Mouse (Mus musculus): ENCODE data around the gene Pcdh7.

Pcdh7 gene

DNA sequence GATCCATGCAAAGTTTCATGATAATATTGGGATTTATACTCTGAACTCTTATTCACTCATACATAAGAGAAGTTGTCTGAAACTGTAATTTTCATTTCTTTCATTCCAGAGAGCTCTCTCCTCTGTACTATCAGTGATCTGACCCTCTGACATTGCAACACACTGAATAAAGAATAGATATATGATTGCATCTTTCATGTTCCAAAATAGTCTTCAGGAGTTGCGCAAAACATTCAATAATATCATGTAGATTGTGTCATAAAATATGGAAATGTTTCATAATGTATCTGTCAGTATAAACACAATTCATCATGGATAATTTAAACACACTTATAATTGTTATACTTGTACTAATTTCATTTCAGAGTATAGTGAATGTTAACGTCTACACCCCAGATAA, 216.9 kb downstream of the Pcdh7 start:
- DNase-seq: no peak

DNA sequence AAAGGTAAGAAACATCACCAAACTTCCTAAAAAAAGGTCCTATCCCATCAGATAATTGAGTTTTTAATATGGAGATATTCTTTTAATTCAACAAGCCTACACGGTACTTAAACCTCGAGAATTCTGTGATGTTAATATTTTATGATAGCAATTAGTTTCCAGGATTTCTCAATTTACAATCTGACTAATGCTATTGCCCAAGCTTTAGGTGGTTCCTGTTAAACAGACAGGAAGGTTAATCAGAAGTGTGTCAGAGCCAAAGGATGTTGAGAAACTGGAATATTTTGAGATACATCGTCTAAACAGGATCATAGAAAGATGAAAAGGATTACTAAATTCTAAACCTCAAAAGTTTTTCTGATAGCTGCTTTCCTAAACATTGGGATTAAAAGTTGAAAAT, 222.7 kb downstream of the Pcdh7 start:
- DNase-seq: no peak

DNA sequence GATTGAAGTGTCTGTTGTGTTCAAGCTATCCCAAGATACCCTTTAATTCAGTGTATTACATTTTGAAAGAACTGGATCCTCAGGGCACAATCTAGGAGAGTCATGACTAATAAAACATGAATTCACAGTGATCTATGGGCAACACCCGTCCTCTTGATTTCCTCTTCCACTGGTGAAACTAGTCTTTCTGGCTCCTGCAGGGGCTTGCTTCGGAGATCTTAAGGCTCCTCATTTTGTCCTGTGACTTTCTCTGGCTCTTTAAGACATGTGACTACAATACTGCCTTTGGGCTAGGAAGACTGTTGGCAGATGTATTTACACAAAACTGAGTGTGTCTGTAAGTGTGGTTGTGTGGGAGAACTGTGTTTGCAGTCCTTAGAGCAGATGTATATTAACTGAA, 225.4 kb downstream of the Pcdh7 start:
- DNase-seq: no peak

DNA sequence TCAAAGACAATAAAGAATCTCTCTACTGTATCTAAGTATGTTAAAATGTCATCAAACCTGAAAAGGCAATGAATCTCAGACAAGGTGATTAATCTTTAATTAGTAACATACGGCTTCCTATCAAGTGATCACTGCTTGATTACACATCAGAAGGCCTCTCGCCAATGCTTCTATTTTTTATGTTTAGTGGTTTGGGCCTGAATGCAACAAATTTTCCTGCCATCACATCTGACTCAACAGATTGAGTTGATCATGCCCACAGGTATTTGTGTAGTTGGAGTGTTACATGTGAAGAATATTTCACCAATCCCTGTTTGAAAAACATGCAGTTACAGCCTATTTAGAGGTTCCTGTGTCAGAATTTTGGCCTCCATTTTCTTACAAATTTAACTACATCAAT, 225.8 kb downstream of the Pcdh7 start:
- DNase-seq: no peak

DNA sequence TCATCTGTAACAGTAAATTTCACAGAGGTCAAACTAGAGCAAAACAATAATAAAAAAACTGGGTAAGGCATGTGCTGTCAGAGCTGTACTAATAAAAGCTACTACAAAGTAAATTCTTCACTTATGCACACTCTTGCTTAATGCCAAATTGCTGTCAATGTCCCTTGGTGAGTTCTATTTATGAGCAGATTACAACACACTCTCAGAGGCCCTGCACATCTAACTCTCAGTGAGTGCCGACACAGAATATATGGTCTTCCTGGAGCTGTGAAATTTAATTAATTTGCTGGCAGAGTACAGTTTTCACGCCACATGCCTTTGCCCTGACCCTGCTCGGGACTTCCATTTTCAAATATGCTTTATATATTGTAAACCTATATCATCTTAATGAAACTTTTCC, 227.7 kb downstream of the Pcdh7 start:
- DNase-seq: no peak

DNA sequence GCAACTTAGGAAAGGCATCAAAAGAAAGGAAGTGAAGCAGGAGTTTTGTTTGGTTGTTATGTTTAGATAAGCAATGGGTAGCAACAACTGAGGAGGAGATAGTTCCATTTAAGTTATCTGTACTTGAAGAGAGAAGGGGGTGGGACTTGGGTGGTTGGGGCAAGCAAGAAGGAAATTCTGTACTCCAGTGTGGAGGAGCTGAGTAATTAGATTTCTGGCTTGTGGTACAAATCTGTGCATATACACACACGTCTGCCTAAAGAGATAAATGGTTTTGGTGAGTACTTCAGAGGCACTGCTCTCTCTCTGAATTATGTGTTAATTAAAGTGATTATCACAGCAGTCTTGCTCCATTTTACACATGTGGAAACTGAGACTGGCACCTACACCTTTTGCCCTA, 241.6 kb downstream of the Pcdh7 start:
- no peak for DNase-seq

DNA sequence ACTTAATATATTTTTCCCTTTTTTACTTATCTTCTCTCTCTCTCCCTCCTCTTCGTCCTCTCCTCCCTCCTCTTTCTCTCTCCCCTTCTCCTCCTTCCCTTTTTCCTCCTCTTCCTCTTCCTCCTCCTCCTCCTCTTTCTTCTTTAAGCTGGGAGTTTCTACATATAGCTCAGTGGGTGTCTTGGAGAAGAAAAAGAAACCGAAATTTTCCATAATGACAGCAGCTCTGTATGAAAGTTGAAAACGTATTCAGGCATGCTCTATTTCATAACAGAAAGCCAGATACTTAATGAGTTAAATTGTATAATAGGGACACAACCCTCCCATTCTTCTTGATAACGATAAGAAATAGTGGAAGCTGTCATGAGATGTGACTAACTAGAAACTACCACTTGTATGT, 246.0 kb downstream of the Pcdh7 start:
- DNase-seq: no peak

DNA sequence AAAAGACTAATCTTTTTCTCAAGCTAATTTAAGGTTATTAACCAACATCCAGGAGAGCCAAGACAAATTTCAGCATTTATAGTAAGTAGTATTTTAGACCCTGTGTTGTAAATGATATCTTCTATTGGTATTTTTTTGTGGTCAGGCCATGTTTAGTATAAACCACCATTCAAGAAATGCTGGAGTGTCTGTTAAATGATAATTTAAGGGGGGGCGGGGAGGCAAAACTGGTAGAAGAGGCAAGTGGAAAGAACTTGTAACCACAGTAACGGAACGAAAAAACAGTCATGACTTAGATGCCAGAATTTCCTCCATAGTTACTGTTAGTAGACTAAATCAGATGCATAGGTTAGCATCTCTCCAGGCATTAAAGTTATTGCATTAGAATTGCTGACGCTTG, 246.4 kb downstream of the Pcdh7 start:
- no peak for DNase-seq

DNA sequence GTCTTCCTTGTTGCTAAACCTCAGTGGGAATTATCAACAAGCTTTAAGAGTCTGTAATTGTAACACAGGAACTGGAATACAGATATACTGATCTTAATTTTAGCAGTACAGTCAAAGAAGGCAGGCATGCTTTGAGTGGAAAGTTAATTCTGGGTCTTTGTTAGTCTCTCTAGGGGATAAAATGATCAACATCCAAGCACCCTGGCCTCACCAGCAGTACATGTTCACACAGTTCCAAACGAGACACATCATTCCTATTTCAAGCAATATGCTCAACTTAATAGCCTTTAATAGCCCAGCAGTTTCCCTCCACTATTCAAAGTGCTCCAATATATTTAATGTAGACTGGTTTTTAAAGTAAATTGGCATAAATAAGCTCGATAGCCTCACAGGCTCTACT, 275.8 kb downstream of the Pcdh7 start:
- DNase-seq: no peak

DNA sequence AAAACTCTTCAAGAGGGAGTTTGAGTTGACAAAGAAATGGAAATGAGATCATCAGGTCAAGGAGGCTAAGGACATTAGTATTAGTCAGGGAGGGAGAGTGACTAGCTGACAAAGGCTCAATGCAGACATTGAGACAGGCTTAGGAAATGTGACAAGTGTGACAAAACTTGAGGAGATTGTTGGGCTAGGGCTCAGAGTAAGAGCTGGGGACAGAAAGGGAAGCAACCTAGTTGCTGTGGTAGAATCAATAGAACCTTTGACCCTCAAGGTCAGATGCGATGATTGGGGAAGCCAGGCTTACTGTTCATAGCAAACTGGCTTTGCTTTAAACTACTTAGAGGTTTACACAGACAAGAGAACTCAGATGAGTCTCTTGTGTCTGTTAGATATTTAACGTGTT, 303.6 kb downstream of the Pcdh7 start:
- no peak for DNase-seq

DNA sequence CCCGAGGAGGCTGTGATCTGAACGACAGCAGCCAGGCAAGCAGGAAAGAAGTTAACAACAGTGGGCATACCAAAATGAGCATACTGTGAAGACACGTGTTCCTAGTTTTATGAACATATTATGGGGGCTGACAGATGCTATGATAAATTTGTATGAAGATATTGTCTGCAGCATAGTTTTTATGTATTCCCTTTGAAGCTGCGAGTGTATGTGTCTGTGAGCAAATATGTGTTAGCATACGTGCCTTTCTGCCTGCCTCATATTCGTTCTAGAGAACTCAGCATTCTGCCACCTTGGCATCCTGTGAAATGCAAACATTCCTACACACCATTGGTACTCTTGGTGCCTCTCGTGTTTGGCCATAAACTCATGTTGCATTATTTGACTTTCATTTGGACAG, 307.4 kb downstream of the Pcdh7 start:
- DNase-seq: no peak

DNA sequence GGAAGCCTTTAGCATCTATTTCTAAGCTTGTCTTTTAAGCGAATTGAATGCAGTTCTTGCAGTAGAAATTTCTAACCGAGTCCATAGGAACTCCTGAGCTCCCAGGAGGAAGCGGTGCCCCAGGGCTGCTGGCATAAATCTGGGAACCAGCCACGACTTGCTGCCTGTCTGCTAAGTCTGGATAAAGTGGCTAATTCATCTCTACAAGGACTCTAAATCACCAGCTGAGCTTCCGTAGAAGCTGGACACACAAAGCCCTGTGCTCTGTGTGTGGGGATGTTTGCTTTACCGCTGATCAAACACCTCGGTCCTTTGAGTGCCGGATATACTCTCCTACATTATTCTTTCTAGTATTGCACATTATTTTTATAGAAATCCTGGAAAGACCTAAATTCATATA, 308.0 kb downstream of the Pcdh7 start:
- no peak for DNase-seq

DNA sequence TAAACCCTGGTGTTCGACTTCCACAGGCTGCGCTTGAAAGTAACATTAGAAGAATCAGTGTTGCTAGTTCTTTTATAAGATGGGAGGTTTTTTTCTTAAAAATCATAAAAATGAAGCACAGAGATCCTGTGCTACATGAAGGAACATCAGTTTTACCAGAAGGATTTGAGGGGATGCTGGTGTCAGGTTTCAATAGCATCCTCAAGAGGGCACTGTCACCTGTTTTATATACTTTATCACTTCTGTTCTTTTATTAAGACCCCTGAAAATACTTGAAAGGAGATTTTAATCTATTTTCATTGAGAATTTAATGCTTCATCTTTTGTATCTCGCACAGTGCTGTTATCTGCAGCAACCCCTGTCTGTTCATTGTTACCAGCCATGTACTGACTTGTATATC, 322.1 kb downstream of the Pcdh7 start:
- DNase-seq: no peak

DNA sequence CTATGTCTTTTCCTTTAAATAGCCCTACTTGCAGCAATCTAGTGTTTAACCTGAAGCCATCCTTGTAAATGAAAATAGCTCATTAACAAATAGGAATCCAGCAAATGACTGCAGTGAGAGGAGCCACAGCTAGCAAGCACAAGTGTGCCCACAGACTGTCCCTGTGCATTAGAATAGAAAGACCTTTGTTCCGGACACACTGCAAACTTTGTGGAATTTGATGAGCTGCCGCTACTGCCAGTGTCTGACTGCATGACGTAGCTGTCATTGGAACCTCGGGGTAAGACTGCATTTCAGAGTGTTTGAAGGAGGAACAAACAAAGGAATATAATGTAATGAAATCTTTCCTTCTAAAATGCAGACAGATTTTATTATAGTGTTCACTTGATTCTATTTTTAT, 326.4 kb downstream of the Pcdh7 start:
- DNase-seq: no peak

DNA sequence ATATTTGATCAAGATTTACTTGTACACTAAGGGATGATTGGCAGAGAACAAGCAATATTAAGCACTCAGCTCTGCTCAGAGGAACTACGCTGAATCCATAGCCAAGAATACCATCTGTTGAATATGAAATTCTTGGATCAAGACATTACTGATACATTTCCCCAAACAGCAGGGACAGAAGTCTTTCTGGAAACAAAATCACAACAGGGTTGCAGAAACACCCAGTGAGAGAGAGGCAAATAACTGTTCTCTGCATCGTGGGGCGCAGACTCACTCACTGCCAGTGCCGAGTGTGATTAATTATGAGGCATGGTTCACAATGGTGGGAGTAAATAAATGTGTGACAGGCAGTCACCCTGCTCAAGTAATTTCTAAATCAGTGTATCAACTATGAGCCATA, 363.3 kb downstream of the Pcdh7 start:
- DNase-seq: no peak

DNA sequence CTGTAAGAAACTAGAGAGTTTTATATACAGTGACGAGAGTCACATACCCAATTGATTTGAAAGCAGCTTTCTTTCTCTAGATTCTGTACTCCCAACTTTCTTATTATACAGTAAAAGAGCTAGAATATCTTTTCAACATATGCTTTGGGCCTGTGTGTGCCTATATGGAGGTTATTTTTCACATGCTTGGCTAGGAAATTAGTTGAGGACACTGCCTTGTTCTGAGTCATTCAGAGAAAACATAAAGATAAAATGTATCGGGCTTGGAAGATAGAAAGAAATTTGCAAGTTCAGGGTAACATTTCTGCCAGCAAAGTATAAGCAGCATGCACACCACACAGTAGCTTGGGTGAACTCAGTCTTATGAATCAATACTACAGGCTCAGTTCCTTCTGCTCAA, 364.5 kb downstream of the Pcdh7 start:
- no peak for DNase-seq

DNA sequence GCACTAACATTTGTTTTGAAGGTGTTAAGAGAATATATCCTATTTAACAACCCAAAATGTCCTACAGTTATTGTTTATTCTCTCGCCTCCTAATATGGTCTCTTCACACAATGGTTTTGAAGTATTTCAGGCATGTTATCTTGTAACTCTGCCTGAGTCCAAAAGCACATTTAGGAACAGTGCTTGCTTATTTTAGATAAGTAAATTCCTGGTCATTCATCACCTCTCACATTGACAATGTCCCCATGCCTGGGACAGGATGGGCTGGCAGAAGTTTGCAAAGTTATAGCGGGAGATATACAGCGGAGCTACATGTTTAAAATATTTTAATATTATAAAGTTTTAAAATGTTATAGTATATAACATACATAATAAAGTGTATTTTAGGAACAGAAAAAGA, 365.3 kb downstream of the Pcdh7 start:
- no peak for DNase-seq

DNA sequence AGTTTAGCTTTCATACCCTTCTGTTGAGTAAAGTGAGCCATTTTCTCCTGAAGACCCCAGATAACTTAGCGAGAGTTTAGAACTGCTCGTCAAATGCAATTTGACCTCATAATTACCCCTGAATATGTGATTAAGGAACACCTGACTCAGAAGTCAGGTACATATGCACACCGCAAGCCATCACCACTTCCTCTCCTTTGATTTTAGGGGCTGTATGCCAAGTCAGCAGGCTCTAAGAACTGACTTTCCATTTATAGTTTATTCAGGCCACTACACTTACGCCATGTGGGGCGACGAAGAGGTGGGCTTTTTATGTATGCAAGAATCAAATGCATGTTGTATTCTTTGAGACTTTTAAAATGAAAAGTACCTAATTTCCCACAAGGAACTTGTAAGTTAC, 366.2 kb downstream of the Pcdh7 start:
- no peak for DNase-seq

DNA sequence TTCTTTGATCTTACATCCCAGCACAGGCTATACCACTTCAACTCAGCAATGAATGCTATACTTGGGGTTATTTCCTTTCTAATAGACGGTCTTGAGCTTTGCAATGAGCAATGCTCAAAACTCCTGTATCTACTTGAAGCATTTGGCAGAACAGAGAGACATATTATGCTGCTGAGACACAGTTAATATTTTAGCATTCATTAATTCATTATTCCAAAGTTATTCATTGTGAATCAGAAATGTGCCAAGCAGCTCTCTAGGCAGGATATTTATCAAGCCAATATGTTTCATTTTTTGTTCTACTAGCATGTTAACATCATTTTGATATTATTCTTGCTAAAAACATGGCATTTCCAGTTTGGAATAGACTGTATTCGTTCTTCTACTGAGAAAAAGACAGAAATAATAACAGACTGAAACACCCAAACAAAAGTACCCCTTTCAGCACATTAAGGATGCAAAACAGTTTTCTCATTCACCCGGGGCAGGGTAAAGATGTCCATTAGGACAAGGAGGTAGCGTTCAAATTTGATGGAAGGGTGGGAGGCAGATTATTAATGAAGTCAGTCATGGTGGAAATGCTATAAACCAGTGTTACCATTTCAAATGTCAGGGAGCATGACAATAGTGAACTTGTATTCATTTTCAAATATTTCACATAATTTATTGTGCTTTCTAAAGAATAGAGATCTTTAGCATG, 391.0 kb downstream of the Pcdh7 start:
- no peak for DNase-seq

DNA sequence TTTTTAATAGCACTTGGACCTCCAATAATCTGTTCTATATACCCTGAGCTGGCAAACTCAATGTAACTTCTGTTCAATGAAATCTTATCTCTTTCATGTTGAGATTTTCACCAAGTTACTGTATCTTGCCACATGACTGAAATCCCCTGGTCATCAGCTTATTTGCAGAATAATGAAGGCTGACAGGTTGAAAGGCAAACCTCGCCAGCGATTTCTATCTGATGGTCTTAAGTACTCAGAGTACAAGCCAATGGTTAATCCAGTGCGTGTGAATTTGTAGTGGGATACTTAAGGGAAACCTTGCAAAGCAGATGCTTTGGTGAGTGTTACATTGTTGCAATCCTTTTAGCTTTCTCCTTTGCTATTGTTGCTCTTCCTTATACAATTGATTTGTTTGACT, 398.3 kb downstream of the Pcdh7 start:
- DNase-seq: no peak

DNA sequence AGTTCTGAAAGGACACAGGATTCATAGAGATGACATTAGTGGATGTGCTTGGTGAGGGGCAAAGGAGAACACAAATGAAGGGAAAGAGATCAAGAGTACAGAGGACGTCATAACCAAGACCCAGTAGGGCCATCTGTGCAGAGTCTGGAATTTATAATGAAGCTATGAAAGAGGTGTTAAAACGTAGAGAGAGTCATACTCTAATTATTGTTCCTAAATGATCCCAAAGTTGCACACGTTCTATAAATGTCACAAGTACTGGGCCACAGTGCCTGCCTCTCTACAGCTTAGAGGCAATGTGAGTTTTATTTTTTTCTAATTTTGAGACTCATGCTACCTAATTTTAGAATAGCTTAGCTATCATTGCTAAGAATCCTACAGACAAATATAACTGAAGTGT, 400.1 kb downstream of the Pcdh7 start:
- no peak for DNase-seq

DNA sequence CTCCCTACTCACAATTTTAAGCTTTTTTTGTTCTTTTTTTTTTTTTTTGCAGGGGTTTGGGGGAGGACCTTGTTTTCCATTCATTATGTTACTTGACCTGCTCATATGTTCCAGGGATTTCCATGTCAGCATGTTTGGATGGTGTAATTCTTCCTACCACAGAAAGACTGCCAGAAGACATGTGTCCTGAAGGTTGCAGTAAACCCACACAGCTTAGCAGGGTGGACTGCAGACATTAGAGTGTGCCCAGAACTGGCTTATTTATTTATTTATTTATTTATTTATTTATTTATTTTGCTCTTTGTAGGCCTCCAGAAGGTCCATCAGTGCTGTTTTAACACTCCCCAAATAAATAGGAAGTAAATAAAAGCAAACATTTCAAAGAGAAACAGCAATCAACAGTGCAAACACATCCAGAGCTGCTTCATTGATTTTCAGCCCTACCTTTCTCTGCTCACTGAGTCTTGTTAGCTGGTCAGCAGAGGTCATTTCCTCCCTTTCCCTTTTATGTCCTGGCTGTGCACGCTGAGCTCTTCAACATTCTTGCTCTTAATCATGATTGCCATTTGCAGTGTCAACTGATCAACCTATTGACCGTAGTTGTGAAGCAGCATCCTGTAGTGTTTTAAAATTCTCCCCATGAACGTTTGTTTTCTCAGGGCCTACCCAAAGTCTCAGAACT, 401.3 kb downstream of the Pcdh7 start:
- no peak for DNase-seq

DNA sequence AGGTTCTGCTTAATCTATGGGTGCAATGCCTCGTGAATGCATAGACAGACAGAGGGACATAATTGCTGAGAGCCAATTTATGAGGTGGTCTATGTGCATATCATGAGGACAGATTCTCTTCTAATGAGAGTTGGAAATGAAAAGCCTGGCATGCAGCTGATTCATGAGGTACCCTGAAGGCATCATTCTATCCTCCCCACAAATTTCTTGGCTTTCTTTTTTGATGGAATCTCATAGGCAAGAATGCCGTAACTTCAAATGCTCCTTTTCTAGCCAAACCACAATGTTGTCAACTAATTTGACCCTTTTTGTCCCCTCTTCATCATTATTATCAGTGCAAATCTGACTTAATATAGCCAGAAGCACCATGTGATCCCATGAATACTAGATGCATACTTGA, 426.1 kb downstream of the Pcdh7 start:
- DNase-seq: no peak

DNA sequence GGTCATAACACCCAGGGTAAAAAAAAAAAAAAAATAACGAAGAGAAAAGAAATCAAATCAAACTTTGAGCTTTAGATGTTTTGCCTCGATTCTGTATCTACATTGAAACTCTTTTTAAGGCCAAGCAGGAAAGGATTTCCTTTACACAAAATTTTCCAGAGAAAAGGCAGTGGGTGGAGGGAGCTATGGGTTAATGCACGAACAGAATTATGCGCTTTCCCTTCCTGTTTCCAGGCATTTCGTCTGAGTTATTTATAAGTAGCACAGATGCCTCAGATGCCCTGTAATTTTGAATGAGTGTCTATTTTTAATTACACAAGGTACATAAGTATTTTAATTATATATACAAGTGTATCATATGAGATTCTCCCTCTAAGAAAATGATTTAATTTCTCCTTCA, 436.2 kb downstream of the Pcdh7 start:
- no peak for DNase-seq

DNA sequence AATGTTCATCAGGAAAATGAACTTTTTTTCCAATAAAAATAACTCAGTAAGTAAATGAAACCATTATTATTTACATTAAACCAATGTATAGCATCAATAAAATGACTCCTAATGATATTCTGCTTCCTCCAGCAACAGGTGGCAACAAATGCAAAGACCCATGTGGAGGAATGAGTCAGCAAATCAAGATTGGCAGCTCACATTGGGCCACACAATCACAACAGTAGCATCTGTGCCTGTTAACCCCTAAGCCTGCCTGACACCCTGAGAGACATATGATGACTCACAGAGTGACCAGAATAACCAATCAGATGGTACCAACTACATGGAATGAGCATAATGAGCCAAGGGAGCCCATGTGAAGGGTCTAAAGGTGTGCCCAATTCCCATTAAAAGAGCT, 454.5 kb downstream of the Pcdh7 start:
- no peak for DNase-seq
